11 mouse cellular contexts compared by ENCODE assay signal in the genomic region with DNA sequence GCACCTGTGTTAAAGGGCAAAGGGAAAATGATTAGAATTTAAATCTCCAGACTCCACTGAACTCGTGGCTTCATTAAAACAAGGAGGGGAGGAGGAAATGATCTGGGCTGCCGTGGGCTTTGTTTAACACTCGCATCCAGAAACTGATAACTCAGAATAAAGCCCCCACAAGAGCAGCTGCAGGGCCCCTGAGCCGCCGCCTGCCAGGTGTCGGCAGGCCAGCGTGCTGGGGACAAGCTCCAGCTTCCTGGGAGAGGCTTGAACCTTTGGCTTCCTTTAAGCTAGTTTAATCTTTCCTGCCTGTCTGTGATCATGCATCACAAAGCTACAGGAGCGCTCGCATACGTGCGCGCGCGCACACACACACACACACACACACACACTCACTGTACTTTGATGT.
A peak's percentile ranks its signal among the peaks of the same experiment; 100 is the strongest.
DNase-seq lines count a peak whose midpoint lies in the region; ATAC-seq lines count a peak whose summit lies in the region.
"Had no signal": no experiment of that assay in that cellular context is flagged by ENCODE, and none has a peak within 500 bp of the region (broad histone marks: within the 10 kb centered on the region; RNA-seq: fewer than 3 reads in every experiment).

No protein-coding gene starts in this region.

- 40% methylated on average over 14 of the region's 14 CpGs for WGBS in heart, embryonic 12.5 days
- 40% methylated on average over 14 of the region's 14 CpGs for WGBS in forebrain, embryonic 15.5 days
- 42% methylated on average over 14 of the region's 14 CpGs for WGBS in limb, embryonic 13.5 days

- DNase-seq in heart, adult 18-20 months, result no peak
- DNase-seq in thymus, postnatal 10 days (ENCODE audit: low spot score in 2 of 2), result peak; percentile 23 to 39
- no peak for DNase-seq in cerebellum, postnatal 36 days
- no peak for DNase-seq in testis, postnatal 10 days (ENCODE audit: low spot score)
- no peak for DNase-seq in kidney, adult 9 months
- DNase-seq: cerebellum, adult 9-10 months; heart, adult 2 months; kidney, adult 2 months had no signal

- no peaks in the 10 kb centered on the region; the same call in 1 of the 2 replicates for H3K9me3 ChIP-seq in heart, embryonic 12.5 days (replicated peaks)
- H3K9me3 ChIP-seq in forebrain, embryonic 15.5 days, result no peaks in the 10 kb centered on the region
- H3K9me3 ChIP-seq in limb, embryonic 13.5 days, result no peaks in the 10 kb centered on the region

- ATAC-seq in heart, embryonic 12.5 days (ENCODE audit: insufficient number of reproducible peaks, low FRiP score), result no peak
- ATAC-seq in forebrain, embryonic 15.5 days (replicated peaks), result no peak
- no peak for ATAC-seq in limb, embryonic 13.5 days (ENCODE audit: low FRiP score, low read depth)

- peaks cover 7% of the 10 kb centered on the region; the same call in 1 of the 2 replicates for H3K27me3 ChIP-seq in heart, embryonic 12.5 days (replicated peaks)
- no peaks in the 10 kb centered on the region for H3K27me3 ChIP-seq in forebrain, embryonic 15.5 days
- H3K27me3 ChIP-seq in limb, embryonic 13.5 days, result no peaks in the 10 kb centered on the region

- peaks cover 63% of the 10 kb centered on the region for H3K4me1 ChIP-seq in heart, embryonic 12.5 days (replicated peaks)
- H3K4me1 ChIP-seq in forebrain, embryonic 15.5 days, result peaks cover 92% of the 10 kb centered on the region
- H3K4me1 ChIP-seq in limb, embryonic 13.5 days, result peaks cover 55% of the 10 kb centered on the region

- H3K9ac ChIP-seq in heart, embryonic 12.5 days, result peak overlapping the region; percentile 16; the same call in 1 of the 2 replicates
- no peak overlapping the region; the same call in 1 of the 2 replicates for H3K9ac ChIP-seq in forebrain, embryonic 15.5 days (replicated peaks)
- H3K9ac ChIP-seq in limb, embryonic 13.5 days, result no peak overlapping the region

- no peak overlapping the region for H3K4me2 ChIP-seq in heart, embryonic 12.5 days
- no peak overlapping the region for H3K4me2 ChIP-seq in forebrain, embryonic 15.5 days (replicated peaks)
- H3K4me2 ChIP-seq in limb, embryonic 13.5 days (replicated peaks), result no peak overlapping the region

- no peak overlapping the region for H3K4me3 ChIP-seq in heart, embryonic 12.5 days
- no peak overlapping the region for H3K4me3 ChIP-seq in forebrain, embryonic 15.5 days
- H3K4me3 ChIP-seq in limb, embryonic 13.5 days, result no peak overlapping the region
- H3K4me3 ChIP-seq: heart, adult 2 months had no signal

- H3K36me3 ChIP-seq in heart, embryonic 12.5 days, result no peaks in the 10 kb centered on the region
- H3K36me3 ChIP-seq in forebrain, embryonic 15.5 days, result no peaks in the 10 kb centered on the region
- no peaks in the 10 kb centered on the region for H3K36me3 ChIP-seq in limb, embryonic 13.5 days

- H3K27ac ChIP-seq in heart, embryonic 12.5 days (ENCODE audit: poor library complexity, severe bottlenecking), result no peak overlapping the region
- H3K27ac ChIP-seq in forebrain, embryonic 15.5 days (replicated peaks), result peak overlapping the region; percentile 87
- peak overlapping the region; percentile 48; the same call in 1 of the 2 replicates for H3K27ac ChIP-seq in limb, embryonic 13.5 days
- H3K27ac ChIP-seq: heart, adult 2 months had no signal

Comparison
In these comparisons a context has a peak if more than half of its experiments do, and no peak if none do; other contexts are left out.
1. DNase-seq: peak in thymus, postnatal 10 days (2 of 2); none in heart, adult 18-20 months (0 of 2), cerebellum, postnatal 36 days (0 of 2), testis, postnatal 10 days (single experiment) and kidney, adult 9 months (single experiment).